Comparison of ENCODE assay signal across 8 mouse cellular contexts in the genomic region with DNA sequence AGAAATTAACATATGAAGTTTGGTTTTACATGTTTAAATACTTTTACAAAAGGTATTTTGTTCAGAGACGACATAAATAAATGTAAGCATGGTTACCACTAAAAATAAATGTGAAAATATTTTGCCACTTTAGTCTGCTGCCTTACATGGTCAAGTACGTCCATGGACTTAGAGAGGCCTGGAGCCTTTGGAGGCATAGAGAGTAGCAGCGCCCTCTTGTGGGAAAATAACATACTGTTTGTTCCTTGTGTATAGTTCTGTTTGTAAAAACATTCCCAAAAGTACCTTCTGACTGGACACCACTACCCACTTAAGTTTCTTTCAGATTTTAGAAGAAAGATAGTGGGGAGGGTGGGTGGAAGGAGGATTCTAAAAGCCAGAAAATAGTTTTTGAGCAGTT. TPM values are rescaled to one million over a fixed set of nuclear protein-coding genes. Genes with fewer than 3 reads are reported as not detected.
DNase-seq lines count a peak whose midpoint lies in the region; ATAC-seq and TF ChIP-seq lines count a peak whose summit lies in the region.

No protein-coding gene starts in this region.

- peaks cover 30% of the 10 kb centered on the region for H3K36me3 ChIP-seq in midbrain, embryonic 14.5 days (ENCODE audit: control insufficient read depth, insufficient read depth, low read length)
- peaks cover 80% of the 10 kb centered on the region for H3K36me3 ChIP-seq in midbrain, embryonic 10.5 days
- H3K36me3 ChIP-seq in forebrain, embryonic 10.5 days (replicated peaks), result peaks cover 79% of the 10 kb centered on the region

- H3K4me2 ChIP-seq in midbrain, embryonic 14.5 days (ENCODE audit: low read length), result no peak overlapping the region

- CTCF ChIA-PET in Patski (lab: Charles Lee), result no interaction called here

- in situ Hi-C loops in Patski (cut with MboI; ENCODE audit: low pct_unique_long_range_greater_than_20kb), result no loop called here

- peak; percentile 73 for TF ChIP-seq CTCF in gastrocnemius, adult 2 months (IDR thresholded peaks at IDR 0.05)
- peak; percentile 76 for TF ChIP-seq CTCF in Patski (IDR thresholded peaks at IDR 0.05)

- H3K27me3 ChIP-seq in midbrain, embryonic 14.5 days (ENCODE audit: control insufficient read depth, insufficient read depth, low read length), result no peaks in the 10 kb centered on the region
- no peaks in the 10 kb centered on the region for H3K27me3 ChIP-seq in midbrain, embryonic 10.5 days (ENCODE audit: low read depth, poor library complexity, severe bottlenecking)
- H3K27me3 ChIP-seq in Patski, result no peaks in the 10 kb centered on the region
- H3K27me3 ChIP-seq in forebrain, embryonic 10.5 days (ENCODE audit: poor library complexity, severe bottlenecking), result no peaks in the 10 kb centered on the region

- no peak for DNase-seq in gastrocnemius, adult 2 months
- no peak for DNase-seq in gastrocnemius, postnatal 36 days
- DNase-seq in midbrain, embryonic 14.5 days, result peak; percentile 85
- DNase-seq in midbrain, embryonic 10.5 days (ENCODE audit: low spot score), result no peak
- no peak for DNase-seq in Patski (ENCODE audit: low read depth, low spot score)
- peak; percentile 46 for DNase-seq in fibroblast of lung, adult 2 months (ENCODE audit: low read depth)
- peak; percentile 44 for DNase-seq in retina, postnatal 7 days (ENCODE audit: low read depth, low spot score)
- no peak for DNase-seq in forebrain, embryonic 10.5 days (ENCODE audit: extremely low spot score, low spot score)

- H3K27ac ChIP-seq in gastrocnemius, adult 2 months, result peak overlapping the region; percentile 29; the same call in 1 of the 2 replicates
- no peak overlapping the region for H3K27ac ChIP-seq in midbrain, embryonic 14.5 days (replicated peaks; ENCODE audit: low read depth, low read length)
- no peak overlapping the region for H3K27ac ChIP-seq in midbrain, embryonic 10.5 days (replicated peaks)
- no peak overlapping the region for H3K27ac ChIP-seq in forebrain, embryonic 10.5 days

- no peak overlapping the region for H3K9ac ChIP-seq in midbrain, embryonic 14.5 days (replicated peaks; ENCODE audit: low read length)

- no peaks in the 10 kb centered on the region for H3K9me3 ChIP-seq in midbrain, embryonic 14.5 days (ENCODE audit: control insufficient read depth, low read length)
- no peaks in the 10 kb centered on the region for H3K9me3 ChIP-seq in midbrain, embryonic 10.5 days (replicated peaks)
- no peaks in the 10 kb centered on the region for H3K9me3 ChIP-seq in forebrain, embryonic 10.5 days

- WGBS in midbrain, embryonic 14.5 days, result 36% methylated on average over 3 of the region's 3 CpGs
- 40% methylated on average over 3 of the region's 3 CpGs for WGBS in midbrain, embryonic 10.5 days
- WGBS in forebrain, embryonic 10.5 days, result 49% methylated on average over 3 of the region's 3 CpGs

- intact Hi-C loops in gastrocnemius, adult 2 months (cut with DNase I), result no loop called here
- intact Hi-C loops in gastrocnemius, postnatal 36 days (cut with DNase I), result no loop called here

- H3K4me3 ChIP-seq in gastrocnemius, adult 2 months, result no peak overlapping the region
- H3K4me3 ChIP-seq in midbrain, embryonic 14.5 days (replicated peaks; ENCODE audit: low read depth, low read length), result no peak overlapping the region
- no peak overlapping the region for H3K4me3 ChIP-seq in midbrain, embryonic 10.5 days
- no peak overlapping the region for H3K4me3 ChIP-seq in forebrain, embryonic 10.5 days

- H3K4me1 ChIP-seq in midbrain, embryonic 14.5 days (ENCODE audit: control insufficient read depth, insufficient read depth, low read length), result peaks cover 35% of the 10 kb centered on the region
- H3K4me1 ChIP-seq in midbrain, embryonic 10.5 days, result peaks cover 26% of the 10 kb centered on the region
- peaks cover 37% of the 10 kb centered on the region for H3K4me1 ChIP-seq in forebrain, embryonic 10.5 days

- POLR2A ChIA-PET in Patski (lab: Charles Lee), result no interaction called here

- ATAC-seq in midbrain, embryonic 14.5 days (ENCODE audit: low FRiP score, low TSS enrichment), result no peak
- ATAC-seq in Patski, result peak; percentile 71

RNA-seq across cellular contexts. Expression of a gene that starts 34.0 kb away (rescaled TPM):
- 10 to 100 TPM; 20.7 to 25.8 TPM for total RNA-seq in gastrocnemius, adult 2 months (2021)
- 10 to 100 TPM; 19.4 to 20.2 TPM for total RNA-seq in gastrocnemius, postnatal 36 days (2021)
- polyA plus RNA-seq in midbrain, embryonic 14.5 days (2014; fragmentation: Nextera tagmentation; extraction: Ambion mirVana), result 77.6 and 104 TPM in 2 replicates
- 121 and 129 TPM in 2 replicates for polyA plus RNA-seq in midbrain, embryonic 10.5 days (2016; fragmentation: Nextera tagmentation; extraction: Ambion mirVana)
- polyA plus RNA-seq in Patski (2021), result 102 TPM
- polyA plus RNA-seq in forebrain, embryonic 10.5 days (2016; fragmentation: Nextera tagmentation; extraction: Ambion mirVana), result 128 and 130 TPM in 2 replicates

RNA-seq across cellular contexts. Expression of a gene that starts 52.6 kb away (rescaled TPM):
- 10 to 100 TPM; 43.9 to 85.9 TPM for total RNA-seq in gastrocnemius, adult 2 months (2021)
- 10 to 100 TPM; 54.9 to 67.2 TPM for total RNA-seq in gastrocnemius, postnatal 36 days (2021)
- polyA plus RNA-seq in midbrain, embryonic 14.5 days (2014; fragmentation: Nextera tagmentation; extraction: Ambion mirVana), result 51.7 and 69.2 TPM in 2 replicates
- polyA plus RNA-seq in midbrain, embryonic 10.5 days (2016; fragmentation: Nextera tagmentation; extraction: Ambion mirVana), result 53.0 and 63.2 TPM in 2 replicates
- polyA plus RNA-seq in Patski (2021), result 0.96 TPM
- 36.5 and 40.0 TPM in 2 replicates for polyA plus RNA-seq in forebrain, embryonic 10.5 days (2016; fragmentation: Nextera tagmentation; extraction: Ambion mirVana)

Comparison
In these comparisons a context has a peak if more than half of its experiments do, and no peak if none do; other contexts are left out.
1. DNase-seq: peak in midbrain, embryonic 14.5 days (single experiment), fibroblast of lung, adult 2 months (single experiment) and retina, postnatal 7 days (single experiment); none in gastrocnemius, adult 2 months (single experiment), gastrocnemius, postnatal 36 days (0 of 2), midbrain, embryonic 10.5 days (single experiment), Patski (single experiment) and forebrain, embryonic 10.5 days (single experiment).
2. RNA of a gene that starts 52.6 kb away (polyA plus RNA-seq): 51.7 to 69.2 TPM in midbrain, embryonic 14.5 days, 53.0 to 63.2 TPM in midbrain, embryonic 10.5 days and 36.5 to 40.0 TPM in forebrain, embryonic 10.5 days; 0.96 TPM in Patski (single experiment); every median in the first group is over 10 times any median in the second.